Mouse (Mus musculus) heart, postnatal 36 days (tissue): Measurements from ENCODE around the gene Eml4. TPM values are rescaled to one million over a fixed set of nuclear protein-coding genes. Genes with fewer than 3 reads are reported as not detected.

Source experiments
- DNase-seq, 2 experiments: peaks; one replicate each; pipeline ENCODE4 v3.0.0; 2021 to 2022
- intact Hi-C: fragments of 180-260 bp; cut with DNase I; formaldehyde crosslinking; loops from one replicate; pipeline ENCODE4 v1.15.1; 2025
- total RNA-seq, 2 experiments: library from RNA; stranded (reverse); gene quantifications; 2 replicates each; pipeline ENCODE4 v1.2.3; 2021

Eml4 gene
- 1 to 10 TPM; 4.3 to 4.6 TPM for total RNA-seq

GRCm38 (mm10) chr17:83350379-83351091 lies at the start of gene Eml4:
TSS of gene Eml4 (plus strand) at chr17:83350931.
- DNase-seq: peak; percentile 97 to 99
- intact Hi-C loops: loop anchor here (2.0 to 5.0 kb wide), 5 partner anchors 47 to 162 kb away; partner anchors contain the start of gene Pkdcc

GRCm38 (mm10) chr17:83301433-83301832 lies 49.3 kb upstream of the Eml4 start:
- DNase-seq: no peak
- intact Hi-C loops: no loop called here

- intact Hi-C loops: no loop called here
Observed at GRCm38 (mm10) chr17:83304089-83304822, 46.5 kb upstream of the Eml4 start.

DNA sequence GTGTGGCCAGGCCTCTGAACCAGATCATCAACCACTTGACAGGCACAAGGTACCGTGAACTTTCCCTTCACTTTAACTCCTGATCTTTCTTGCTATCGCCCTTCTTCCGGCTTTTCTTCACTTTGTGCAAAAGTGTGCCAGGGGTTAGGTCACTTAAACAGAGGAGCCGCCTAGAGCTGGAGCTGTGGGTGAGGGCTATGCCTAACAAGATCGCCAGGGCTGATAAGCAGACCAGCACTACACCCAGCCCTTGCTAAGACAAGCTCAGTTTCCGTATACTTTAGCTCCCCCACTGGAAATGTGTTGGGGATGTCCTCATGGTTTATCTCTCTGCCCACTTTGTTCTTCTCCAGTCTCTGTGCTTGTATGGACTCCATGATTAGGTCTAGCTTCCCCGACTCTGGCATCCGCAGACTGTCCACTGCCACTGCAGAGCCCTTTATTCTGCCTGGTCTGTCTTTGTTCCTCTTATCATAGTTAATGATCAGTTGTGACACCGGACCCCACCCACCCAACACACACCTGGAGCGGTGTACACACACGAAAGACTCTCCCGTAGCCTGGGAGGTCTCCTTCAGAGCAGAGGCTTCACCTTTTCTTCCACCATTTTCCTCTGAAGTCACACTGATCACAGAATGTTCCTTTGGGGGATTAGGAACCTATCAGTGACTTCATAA lies 43.6 kb upstream of the Eml4 start:
- intact Hi-C loops: no loop called here
- DNase-seq: no peak

More at GRCm38 (mm10) chr17:83304089-83304822, 46.5 kb upstream of the Eml4 start:
- DNase-seq: no peak

DNA sequence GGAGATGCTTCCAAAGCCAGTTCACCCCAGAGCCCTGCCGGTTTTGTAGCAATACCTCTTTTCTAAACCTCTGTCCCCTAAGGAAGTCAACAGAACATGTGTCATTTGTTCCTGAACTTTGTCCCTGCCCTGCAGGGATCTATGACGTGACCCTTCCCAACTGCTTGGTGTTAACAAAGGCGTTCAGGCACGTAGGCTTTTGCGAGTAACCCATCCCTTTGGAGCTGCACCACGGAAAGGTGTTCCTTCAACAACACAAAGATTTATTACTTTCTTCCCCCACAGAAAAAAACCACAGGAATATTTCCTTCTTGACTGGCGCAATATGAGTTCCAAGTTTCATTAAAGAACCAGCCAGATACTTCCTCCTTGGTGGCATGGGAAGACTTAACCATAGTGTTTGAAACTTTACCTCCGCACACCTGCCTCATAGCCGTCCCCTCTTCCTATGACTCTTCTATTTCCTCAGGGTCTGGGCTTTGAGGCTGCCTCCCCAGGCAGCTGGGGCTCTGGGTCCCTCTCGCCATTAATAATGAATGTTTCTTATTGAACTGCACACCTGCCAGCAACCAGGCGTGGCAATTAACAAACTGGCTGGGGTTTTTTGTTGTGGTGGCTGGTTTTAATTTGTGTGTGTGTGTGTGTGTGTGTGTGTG lies 43.0 kb upstream of the Eml4 start:
- DNase-seq: no peak

GRCm38 (mm10) chr17:83308451-83308850 lies 42.3 kb upstream of the Eml4 start:
- no peak for DNase-seq
- intact Hi-C loops: no loop called here

More for the DNA sequence above, 43.0 kb upstream of the Eml4 start:
- intact Hi-C loops: no loop called here

DNA sequence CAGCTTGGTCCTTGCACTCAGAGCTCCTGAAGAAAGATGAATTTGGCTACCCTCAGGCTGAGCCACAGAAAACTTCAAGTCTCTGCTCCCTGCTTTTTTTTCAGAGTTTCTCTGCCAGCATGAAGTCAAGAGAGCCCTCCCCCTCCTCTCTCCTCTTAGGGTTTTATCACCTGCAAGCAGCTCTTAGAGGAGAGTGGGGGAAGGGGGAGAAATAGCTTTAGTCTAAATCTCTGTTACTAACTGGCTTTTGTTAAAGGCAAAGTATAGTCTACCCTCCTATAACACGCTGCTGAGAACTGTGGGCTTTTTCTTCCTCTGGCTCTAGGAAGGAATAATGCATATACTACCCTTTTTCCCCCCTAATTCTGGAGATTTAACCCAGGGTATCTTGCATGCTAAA lies 41.5 kb upstream of the Eml4 start:
- intact Hi-C loops: no loop called here
- DNase-seq: no peak

- intact Hi-C loops: no loop called here
- no peak for DNase-seq
Observed at GRCm38 (mm10) chr17:83311806-83312205, 38.9 kb upstream of the Eml4 start.

GRCm38 (mm10) chr17:83312244-83312918 lies 38.4 kb upstream of the Eml4 start:
- peak; percentile 53 to 63 for DNase-seq
- intact Hi-C loops: no loop called here

DNA sequence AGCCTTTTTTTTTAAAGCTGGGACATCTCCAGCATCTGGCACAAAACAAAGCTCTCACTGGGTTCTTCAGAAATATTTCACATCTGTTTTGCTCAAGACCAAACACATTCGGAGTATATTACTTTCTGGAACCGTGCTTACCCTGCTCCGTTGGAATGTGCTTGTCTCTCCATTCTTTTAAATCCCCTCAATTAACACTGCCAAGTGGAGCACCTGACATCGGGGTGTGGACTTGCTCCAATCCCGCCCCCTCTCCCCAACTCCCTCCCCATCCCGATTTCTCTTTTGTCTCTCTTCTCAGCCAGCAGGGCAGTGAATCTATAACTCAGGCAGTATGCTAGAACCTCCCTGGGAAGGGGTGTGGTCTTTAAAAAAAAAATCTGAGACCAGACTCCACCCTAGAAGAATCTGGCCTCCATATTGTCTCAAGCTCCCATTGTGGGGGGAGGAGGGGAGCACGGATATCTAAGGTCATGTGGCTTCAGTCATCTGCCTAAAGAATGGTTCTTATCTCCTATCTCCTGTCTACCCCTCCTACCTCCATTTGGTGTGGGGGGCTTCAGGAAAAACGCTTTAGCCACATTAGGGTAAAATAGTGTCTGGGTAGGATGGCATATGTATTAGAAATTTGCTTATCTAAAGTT lies 37.6 kb upstream of the Eml4 start:
- intact Hi-C loops: no loop called here
- no peak for DNase-seq

GRCm38 (mm10) chr17:83315476-83315875 lies 35.3 kb upstream of the Eml4 start:
- DNase-seq: no peak
- intact Hi-C loops: no loop called here

DNA sequence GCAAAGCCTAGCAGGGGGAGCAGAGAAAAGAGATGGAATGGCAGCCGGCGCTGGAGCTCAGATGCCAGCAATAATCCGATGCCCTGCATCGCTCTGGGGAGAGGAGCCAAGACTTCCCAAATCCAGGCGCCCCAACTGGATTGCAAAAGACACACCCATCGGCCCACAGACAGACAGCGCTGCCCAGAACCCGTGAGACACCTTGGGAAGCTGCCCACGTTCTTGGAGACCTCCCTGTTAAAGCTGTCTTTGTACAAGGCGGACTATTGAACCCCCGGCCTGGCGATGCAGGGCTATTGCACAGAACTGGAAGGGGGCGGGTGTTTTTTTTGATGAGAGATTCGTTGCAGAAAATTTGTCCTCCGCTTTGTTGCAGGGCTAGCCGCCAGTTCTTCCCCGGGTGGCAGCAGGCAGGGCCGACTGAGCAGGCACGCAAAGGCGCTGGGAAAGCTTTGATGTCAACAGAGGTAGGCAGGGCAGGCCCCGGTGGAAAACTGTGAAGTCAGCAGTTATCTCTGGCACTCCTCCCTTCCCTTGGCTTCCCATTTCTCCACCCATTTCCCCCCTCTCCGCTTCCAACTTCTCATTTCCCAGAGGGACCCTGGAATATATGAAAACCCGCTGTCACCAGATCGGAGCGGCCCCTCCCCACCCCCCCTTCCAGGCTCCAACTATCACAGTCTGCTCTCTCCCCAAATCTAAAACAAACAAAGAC lies 28.0 kb upstream of the Eml4 start:
- intact Hi-C loops: loop anchor here (5.0 kb wide), 2 partner anchors 35 to 45 kb away; no protein-coding TSS in a partner anchor
- DNase-seq: peak; percentile 60 to 64

DNA sequence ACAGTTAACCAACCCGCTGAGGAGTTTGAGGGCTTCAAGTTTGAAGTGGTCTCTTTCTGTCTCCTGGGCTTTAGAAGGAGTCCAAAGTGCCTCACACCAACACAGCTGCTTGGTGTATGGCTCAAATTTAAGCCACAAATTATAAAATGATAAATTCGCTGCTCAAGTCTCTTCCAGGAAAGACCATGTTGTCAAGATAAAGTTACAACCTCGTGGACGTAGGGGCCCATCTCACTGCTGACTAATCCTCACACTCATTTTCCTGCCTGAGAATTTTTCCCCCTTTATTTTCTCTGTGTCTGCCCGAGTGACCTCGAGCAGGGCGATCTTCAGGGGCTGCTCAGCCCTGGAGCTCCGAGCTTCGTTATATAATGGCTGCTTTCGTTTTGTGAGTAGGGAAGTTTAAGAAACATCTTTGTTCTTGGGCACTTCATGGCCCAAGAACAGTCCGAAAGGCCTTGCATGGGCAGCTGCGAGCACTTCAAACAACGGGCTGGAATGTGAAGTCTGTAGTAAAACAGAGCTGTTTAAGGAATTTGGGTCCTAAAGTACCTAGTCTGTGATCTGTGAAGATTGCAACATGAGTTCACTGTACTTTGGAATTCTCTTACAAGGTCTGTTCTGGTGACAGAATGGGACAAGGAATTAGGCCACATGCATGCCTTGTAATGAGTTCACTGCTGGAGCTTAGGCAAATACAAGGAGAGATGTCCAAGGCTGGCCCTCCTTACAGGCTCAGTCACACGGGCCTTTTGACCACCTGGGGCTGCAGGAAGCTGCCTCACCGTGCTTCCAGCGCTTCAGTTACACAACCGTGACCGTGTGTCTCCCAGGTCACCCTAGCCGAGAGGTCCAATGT lies 27.1 kb upstream of the Eml4 start:
- intact Hi-C loops: loop anchor here (5.0 kb wide), 2 partner anchors 34 to 46 kb away; no protein-coding TSS in a partner anchor
- DNase-seq: peak; percentile 23 to 34

GRCm38 (mm10) chr17:83324269-83324616 lies 26.5 kb upstream of the Eml4 start:
- no peak for DNase-seq
- intact Hi-C loops: loop anchor here (5.0 kb wide), 2 partner anchors 33 to 47 kb away; no protein-coding TSS in a partner anchor

DNA sequence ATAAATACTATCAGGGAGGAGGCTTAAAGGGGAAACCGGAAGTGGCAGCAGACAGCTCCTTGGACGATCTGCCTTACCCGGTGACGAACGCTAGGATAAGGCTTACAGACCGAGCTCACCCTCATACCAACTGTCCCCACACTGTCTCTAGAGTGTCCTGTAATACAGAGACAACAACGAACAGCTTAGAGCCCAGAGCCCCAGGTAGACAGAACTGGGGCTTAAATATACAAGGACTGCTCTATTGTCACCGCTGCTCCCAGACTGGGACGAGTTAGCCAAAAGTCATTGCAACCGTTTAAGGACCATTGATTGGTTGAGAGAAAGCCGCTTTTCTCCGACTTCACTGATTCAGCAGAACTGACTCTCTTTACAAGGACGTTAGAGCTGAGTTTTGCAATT lies 15.5 kb upstream of the Eml4 start:
- intact Hi-C loops: no loop called here
- no peak for DNase-seq

GRCm38 (mm10) chr17:83337051-83337898 lies 13.5 kb upstream of the Eml4 start:
- DNase-seq: no peak
- intact Hi-C loops: no loop called here
